Mouse (Mus musculus) CH12.LX (cell line): ENCODE measurements around the gene Atg5. TPM values are rescaled to one million over a fixed set of nuclear protein-coding genes. Genes with fewer than 3 reads are reported as not detected.
"Not testable (repeated sequence)": the region's sequence is repeated elsewhere in the genome, so short reads cannot be mapped to it uniquely, and the experiment has no call there.

ENCODE experiments used
- DNase-seq: peaks from one replicate; pipeline ENCODE4 v3.0.0-alpha.2; 2013; ENCODE audit errors: extremely low read depth
- H3K27ac ChIP-seq: 2 replicates; pipeline ENCODE4 v1.5.1; 2012; ENCODE audit warnings: low read depth, mild to moderate bottlenecking, control low read depth, moderate library complexity; ENCODE audit not compliant: insufficient read depth
- H3K27me3 ChIP-seq: replicated peaks from 2 replicates; pipeline ENCODE3; 2012; ENCODE audit warnings: inconsistent platforms
- H3K36me3 ChIP-seq, 2 experiments: replicated peaks in 1 of 2; 2 replicates each; pipeline versions ENCODE3 to v1.6.1; 2012; ENCODE audit warnings: inconsistent platforms in 1 of 2, low read length in 1 of 2, mild to moderate bottlenecking in 1 of 2, mixed read lengths in 1 of 2, moderate library complexity in 1 of 2; ENCODE audit not compliant: control insufficient read depth in 1 of 2, insufficient read depth in 1 of 2
- H3K4me1 ChIP-seq, 2 experiments: 2 replicates each; pipeline ENCODE4 v1.6.1; 2012; ENCODE audit warnings: inconsistent platforms in 1 of 2, moderate library complexity in 1 of 2; ENCODE audit not compliant: insufficient read depth in 2 of 2, control insufficient read depth in 1 of 2
- H3K4me2 ChIP-seq: 2 replicates; pipeline ENCODE4 v1.6.1; 2012; ENCODE audit warnings: low read depth, mild to moderate bottlenecking, control low read depth; ENCODE audit not compliant: poor library complexity, insufficient read depth, severe bottlenecking
- H3K4me3 ChIP-seq, 3 experiments: fragments of 150-350 bp in 1 of 3; sonication (generic) in 1 of 3; replicated peaks in 1 of 3; 2 replicates each; pipeline versions ENCODE3 to v1.5.1; 2011 to 2012; ENCODE audit warnings: low read depth in 2 of 3, low read length in 2 of 3, mild to moderate bottlenecking in 2 of 3, moderate library complexity in 2 of 3, control low read depth in 1 of 3, improper control_type of control experiment in 1 of 3, inconsistent platforms in 1 of 3, mixed read lengths in 1 of 3; ENCODE audit not compliant: poor library complexity in 1 of 3
- H3K79me2 ChIP-seq: replicated peaks from 2 replicates; pipeline ENCODE4 v1.6.1; 2012; ENCODE audit warnings: mild to moderate bottlenecking, moderate library complexity; ENCODE audit not compliant: control insufficient read depth, poor library complexity, insufficient read depth, severe bottlenecking; ENCODE audit errors: extremely low read depth
- H3K9ac ChIP-seq: 2 replicates; pipeline ENCODE4 v1.6.1; 2012; ENCODE audit warnings: low read depth, mild to moderate bottlenecking, control low read depth, moderate library complexity; ENCODE audit not compliant: insufficient read depth
- H3K9me3 ChIP-seq: replicated peaks from 2 replicates; pipeline ENCODE3; 2012; ENCODE audit warnings: low read length, inconsistent platforms, mixed read lengths
- CHD1 ChIP-seq: IDR thresholded peaks from 2 replicates; pipeline ENCODE4 v1.6.1; 2012; ENCODE audit warnings: low read depth, low read length, improper control_type of control experiment, inconsistent platforms
- EP300 ChIP-seq: IDR thresholded peaks from 2 replicates; pipeline ENCODE4 v1.6.1; 2011; ENCODE audit warnings: low read length, improper control_type of control experiment
- ETS1 ChIP-seq: conservative IDR thresholded peaks from 2 replicates; pipeline ENCODE4 v1.6.1; 2012; ENCODE audit warnings: low read depth, mild to moderate bottlenecking, inconsistent platforms, low read length, improper control_type of control experiment, moderate library complexity
- GABPA ChIP-seq: IDR thresholded peaks from 2 replicates; pipeline ENCODE4 v1.6.1; 2012; ENCODE audit warnings: low read depth, low read length, improper control_type of control experiment, inconsistent platforms; ENCODE audit not compliant: insufficient replicate concordance
- HCFC1 ChIP-seq: IDR thresholded peaks from 2 replicates; pipeline ENCODE4 v1.6.1; 2012; ENCODE audit warnings: low read depth, mild to moderate bottlenecking, inconsistent platforms, low read length, improper control_type of control experiment
- JUND ChIP-seq: conservative IDR thresholded peaks from 2 replicates; pipeline ENCODE4 v1.6.1; 2011; ENCODE audit warnings: low read depth, low read length, improper control_type of control experiment
- KAT2A ChIP-seq: IDR thresholded peaks from 2 replicates; pipeline ENCODE4 v1.6.1; 2012; ENCODE audit warnings: low read length, improper control_type of control experiment, inconsistent platforms; ENCODE audit not compliant: insufficient replicate concordance
- MAZ ChIP-seq: IDR thresholded peaks from 2 replicates; pipeline ENCODE4 v1.6.1; 2012; ENCODE audit warnings: low read depth, mild to moderate bottlenecking, inconsistent platforms, low read length, improper control_type of control experiment, moderate library complexity
- NELFE ChIP-seq: IDR thresholded peaks from 2 replicates; pipeline ENCODE4 v1.6.1; 2011; ENCODE audit warnings: low read depth, low read length, improper control_type of control experiment
- NRF1 ChIP-seq: IDR thresholded peaks from 2 replicates; pipeline ENCODE4 v1.6.1; 2014; ENCODE audit warnings: low read depth, mild to moderate bottlenecking, inconsistent platforms, low read length, improper control_type of control experiment, moderate library complexity
- RAD21 ChIP-seq: IDR thresholded peaks from 2 replicates; pipeline ENCODE4 v1.6.1; 2011; ENCODE audit warnings: low read depth, mild to moderate bottlenecking, low read length, improper control_type of control experiment, moderate library complexity
- RCOR1 ChIP-seq: conservative IDR thresholded peaks from 2 replicates; pipeline ENCODE4 v1.6.1; 2012; ENCODE audit warnings: low read depth, mild to moderate bottlenecking, inconsistent platforms, low read length, improper control_type of control experiment
- TCF12 ChIP-seq: IDR thresholded peaks from 2 replicates; pipeline ENCODE4 v1.6.1; 2014; ENCODE audit warnings: low read depth, mild to moderate bottlenecking, inconsistent platforms, low read length, improper control_type of control experiment
- USF2 ChIP-seq: conservative IDR thresholded peaks from 2 replicates; pipeline ENCODE4 v1.6.1; 2011; ENCODE audit warnings: low read depth, low read length, improper control_type of control experiment
- ZKSCAN1 ChIP-seq: IDR thresholded peaks from 2 replicates; pipeline ENCODE4 v1.6.1; 2012; ENCODE audit warnings: low read depth, inconsistent platforms, low read length, improper control_type of control experiment, borderline replicate concordance
- ZMIZ1 ChIP-seq: IDR thresholded peaks from 2 replicates; pipeline ENCODE4 v1.6.1; 2012; ENCODE audit warnings: low read depth, mild to moderate bottlenecking, inconsistent platforms, low read length, improper control_type of control experiment
- dilution Hi-C: fragments of 300-500 bp; cut with MboI; formaldehyde crosslinking; loops from 2 replicates; pipeline ENCODE4 v1.14.3; 2020; ENCODE audit warnings: low sequenced_read_pairs; ENCODE audit not compliant: extremely low pct_unique_long_range_greater_than_20kb, extremely low pct_ligation_motif_present
- in situ Hi-C: fragments of 300-500 bp; cut with MboI; formaldehyde crosslinking; loops from 3 replicates; pipeline ENCODE4 v1.14.3; 2019; ENCODE audit warnings: low sequenced_read_pairs, low pct_ligation_motif_present, low pct_unique_long_range_greater_than_20kb, mixed read lengths
- polyA plus RNA-seq: library from polyadenylated mRNA; unstranded; fragments of >175 nt; gene quantifications from 2 replicates; pipeline ENCODE4 v1.2.1, GENCODE M21; 2012; ENCODE audit warnings: low read depth; ENCODE audit not compliant: insufficient read length
- total RNA-seq, 2 experiments: library from RNA; depleted of rRNA; stranded (reverse); fragments of 300-350 nt in 1 of 2; fragments of >200 nt in 1 of 2; gene quantifications; 2 replicates each; pipeline ENCODE4 v1.2.3; 2012 to 2014

Gene Atg5
- total and polyA plus RNA-seq, 3 experiments = 15.6 to 47.5 (median 34.7) TPM

- TF ChIP-seq JUND = peak; percentile 69
- no peak for TF ChIP-seq ZMIZ1
- TF ChIP-seq USF2 = no peak; the same call in 1 of the 2 replicates
- TF ChIP-seq ETS1 = no peak; the same call in 1 of the 2 replicates
- peak; percentile 4 for TF ChIP-seq RAD21
- TF ChIP-seq NELFE = no peak
- no peak for TF ChIP-seq KAT2A
- TF ChIP-seq CHD1 = no peak
- TF ChIP-seq GABPA = no peak
- peak; percentile 78; the same call in 1 of the 2 replicates for TF ChIP-seq RCOR1
- no peak for TF ChIP-seq MAZ
- TF ChIP-seq, all 38 proteins: peak for 13
Measured at GRCm38 (mm10) chr10:44330717-44331116, 62.6 kb downstream of the Atg5 start (continued).

GRCm38 (mm10) chr10:44331469-44331868 lies 63.3 kb downstream of the Atg5 start:
- TF ChIP-seq NRF1 (no peak), HCFC1 (no peak), CHD1 (no peak), EP300 (no peak), ZKSCAN1 (no peak), JUND (no peak), NELFE (no peak), TCF12 (no peak)
- Histone ChIP-seq H3K27ac (0 out of 2 replicates have a peak overlapping the region, but pooled peaks have one; percentile 8), H3K9ac (no peak overlapping the region), H3K9me3 (no peaks in the 10 kb centered on the region), H3K36me3 (peaks cover 2 to 24% of the 10 kb centered on the region in 2 experiments), H3K4me3 (no peak overlapping the region), H3K4me1 (peaks cover 12 to 71% of the 10 kb centered on the region in 2 experiments; a peak in 3 of 4 replicates), H3K27me3 (no peaks in the 10 kb centered on the region), H3K4me2 (no peak overlapping the region), H3K79me2 (no peaks in the 10 kb centered on the region; the same call in 1 of the 2 replicates)
- no peak for DNase-seq
- dilution Hi-C loops (no loop called here), in situ Hi-C loops (no loop called here)

DNA sequence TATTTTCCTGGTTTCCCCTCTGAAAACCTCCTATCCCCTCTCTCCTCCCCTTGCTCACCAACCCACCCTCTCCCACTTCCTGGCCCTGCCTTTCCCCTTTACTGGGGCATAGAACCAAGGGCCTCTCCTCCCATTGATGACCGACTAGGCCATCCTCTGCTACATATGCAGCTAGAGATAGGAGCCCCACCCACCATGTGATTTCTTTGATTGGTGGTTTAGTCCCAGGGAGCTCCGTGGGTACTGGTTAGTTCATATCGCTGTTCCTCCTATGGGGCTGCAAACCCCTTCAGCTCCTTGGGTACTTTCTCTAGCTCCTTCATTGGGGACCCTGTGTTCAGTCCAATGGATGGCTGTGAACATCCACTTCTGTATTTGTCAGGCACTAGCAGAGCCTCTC lies 64.5 kb downstream of the Atg5 start:
- H3K4me3 ChIP-seq, H3K27ac ChIP-seq, H3K27me3 ChIP-seq, H3K4me2 ChIP-seq, H3K79me2 ChIP-seq, in situ Hi-C loops, DNase-seq, H3K9me3 ChIP-seq, H3K9ac ChIP-seq, dilution Hi-C loops: not testable (repeated sequence)
- Histone ChIP-seq H3K4me1 (peaks cover 11 to 63% of the 10 kb centered on the region in 2 experiments; a peak in 3 of 4 replicates), H3K36me3 (peaks cover 2 to 30% of the 10 kb centered on the region in 2 experiments)

- in situ Hi-C loops = loop anchor here (5.0 kb wide), 2 partner anchors 40 to 110 kb away; no protein-coding TSS in a partner anchor
- H3K4me1 ChIP-seq = peaks cover 4 to 66% of the 10 kb centered on the region in 2 experiments
- dilution Hi-C loops, H3K9me3 ChIP-seq, H3K27ac ChIP-seq, H3K27me3 ChIP-seq, H3K4me3 ChIP-seq, H3K9ac ChIP-seq, DNase-seq, H3K79me2 ChIP-seq, H3K4me2 ChIP-seq: not testable (repeated sequence)
- peaks cover 2 to 28% of the 10 kb centered on the region in 2 experiments for H3K36me3 ChIP-seq
Measured at GRCm38 (mm10) chr10:44336641-44337382, 68.7 kb downstream of the Atg5 start.
